In genomic region chr16:30821191-30821910, GRCm38 (mm10) we compare ENCODE assay signal across 8 mouse cellular contexts.
DNase-seq lines count a peak whose midpoint lies in the region; ATAC-seq and TF ChIP-seq lines count a peak whose summit lies in the region.

No protein-coding gene starts in this region.

- no peak for DNase-seq in CH12.LX (ENCODE audit: extremely low read depth)
- peak; percentile 84 for DNase-seq in adrenal gland, postnatal 10 days
- peak; percentile 76 for DNase-seq in gastrocnemius, adult 2 months
- DNase-seq in hindbrain, embryonic 14.5 days (ENCODE audit: low spot score) = peak; percentile 65
- peak; percentile 71 for DNase-seq in limb, embryonic 14.5 days (ENCODE audit: low spot score)
- DNase-seq in urinary bladder, postnatal 4 days (ENCODE audit: low spot score in 2 of 2) = peak; percentile 60 to 66
- DNase-seq in thymus, postnatal 10 days (ENCODE audit: low spot score in 2 of 2) = no peak

- no peaks in the 10 kb centered on the region for H3K79me2 ChIP-seq in CH12.LX (replicated peaks; ENCODE audit: control insufficient read depth, extremely low read depth, insufficient read depth, poor library complexity, severe bottlenecking)

- H3K4me2 ChIP-seq in CH12.LX (ENCODE audit: insufficient read depth, low read depth, poor library complexity, severe bottlenecking) = peak overlapping the region; percentile 9; the same call in 1 of the 2 replicates
- peak overlapping the region; percentile 30 for H3K4me2 ChIP-seq in hindbrain, embryonic 14.5 days (replicated peaks)
- H3K4me2 ChIP-seq in limb, embryonic 14.5 days (replicated peaks; ENCODE audit: low read depth, low read length, severe bottlenecking) = peak overlapping the region; percentile 43
- H3K4me2 ChIP-seq in midbrain, embryonic 16.5 days (ENCODE audit: low read length) = peak overlapping the region; percentile 50

- H3K9me3 ChIP-seq in CH12.LX (replicated peaks; ENCODE audit: low read length) = no peaks in the 10 kb centered on the region
- no peaks in the 10 kb centered on the region for H3K9me3 ChIP-seq in hindbrain, embryonic 14.5 days (ENCODE audit: control insufficient read depth, low read length)
- no peaks in the 10 kb centered on the region for H3K9me3 ChIP-seq in limb, embryonic 14.5 days (ENCODE audit: control insufficient read depth, low read length)
- no peaks in the 10 kb centered on the region for H3K9me3 ChIP-seq in midbrain, embryonic 16.5 days (replicated peaks; ENCODE audit: control insufficient read depth, low read length, poor library complexity, severe bottlenecking)

- TF ChIP-seq POLR2A in CH12.LX (IDR thresholded peaks at IDR 0.05; ENCODE audit: low read depth, low read length) = no peak; the same call in 1 of the 2 replicates
- TF ChIP-seq POLR2A in limb, embryonic 14.5 days (IDR thresholded peaks at IDR 0.05; ENCODE audit: borderline replicate concordance, extremely low read depth, insufficient read depth, insufficient read length) = no peak

- 8% methylated on average over 17 of the region's 17 CpGs for WGBS in hindbrain, embryonic 14.5 days
- 11% methylated on average over 17 of the region's 17 CpGs for WGBS in limb, embryonic 14.5 days
- 12% methylated on average over 17 of the region's 17 CpGs for WGBS in midbrain, embryonic 16.5 days

- no peak; the same call in 1 of the 2 replicates for TF ChIP-seq EP300 in CH12.LX (IDR thresholded peaks at IDR 0.05; ENCODE audit: low read length)

- TF ChIP-seq RAD21 in CH12.LX (IDR thresholded peaks at IDR 0.05; ENCODE audit: low read depth, low read length) = no peak

- H3K27ac ChIP-seq in CH12.LX (ENCODE audit: insufficient read depth, low read depth) = peak overlapping the region; percentile 85
- H3K27ac ChIP-seq in gastrocnemius, adult 2 months = peak overlapping the region; percentile 84
- H3K27ac ChIP-seq in hindbrain, embryonic 14.5 days = 0 out of 2 replicates have a peak overlapping the region, but pooled peaks have one; percentile 48
- H3K27ac ChIP-seq in limb, embryonic 14.5 days (replicated peaks; ENCODE audit: low read depth, low read length) = peak overlapping the region; percentile 62
- 0 out of 2 replicates have a peak overlapping the region, but pooled peaks have one; percentile 34 for H3K27ac ChIP-seq in midbrain, embryonic 16.5 days (ENCODE audit: low read length)

- peak overlapping the region in 1 of 3 experiments; percentile 17 for H3K4me3 ChIP-seq in CH12.LX (replicated peaks in 1 of 3; ENCODE audit: low read depth in 2 of 3, low read length in 2 of 3, poor library complexity in 1 of 3)
- peak overlapping the region; percentile 58 for H3K4me3 ChIP-seq in gastrocnemius, adult 2 months
- H3K4me3 ChIP-seq in hindbrain, embryonic 14.5 days (replicated peaks; ENCODE audit: low read length) = no peak overlapping the region
- H3K4me3 ChIP-seq in limb, embryonic 14.5 days (replicated peaks; ENCODE audit: low read length) = peak overlapping the region; percentile 14
- peak overlapping the region; percentile 8; the same call in 1 of the 2 replicates for H3K4me3 ChIP-seq in midbrain, embryonic 16.5 days (ENCODE audit: low read depth, low read length)

- no peaks in the 10 kb centered on the region for H3K36me3 ChIP-seq in CH12.LX (replicated peaks in 1 of 2; ENCODE audit: control insufficient read depth in 1 of 2, insufficient read depth in 1 of 2, low read length in 1 of 2)
- H3K36me3 ChIP-seq in hindbrain, embryonic 14.5 days (replicated peaks; ENCODE audit: control insufficient read depth, insufficient read depth) = no peaks in the 10 kb centered on the region
- H3K36me3 ChIP-seq in limb, embryonic 14.5 days (ENCODE audit: control insufficient read depth, insufficient read depth, low read length) = no peaks in the 10 kb centered on the region
- no peaks in the 10 kb centered on the region for H3K36me3 ChIP-seq in midbrain, embryonic 16.5 days (ENCODE audit: control insufficient read depth, insufficient read depth, low read length)

- intact Hi-C loops in gastrocnemius, adult 2 months (cut with DNase I) = loop anchor here (5.0 kb wide), 1 partner anchor 219 kb away; no protein-coding TSS in a partner anchor

- no peak for TF ChIP-seq CTCF in CH12.LX (conservative IDR thresholded peaks at IDR 0.05 in 1 of 2, IDR thresholded peaks at IDR 0.05 in 1 of 2; ENCODE audit: low read depth in 2 of 2, low read length in 2 of 2)
- no peak for TF ChIP-seq CTCF in gastrocnemius, adult 2 months (IDR thresholded peaks at IDR 0.05)

- dilution Hi-C loops in CH12.LX (cut with MboI; ENCODE audit: extremely low pct_ligation_motif_present, extremely low pct_unique_long_range_greater_than_20kb, low sequenced_read_pairs) = no loop called here

- in situ Hi-C loops in CH12.LX (cut with MboI; ENCODE audit: low pct_ligation_motif_present, low pct_unique_long_range_greater_than_20kb, low sequenced_read_pairs) = loop anchor here (10.0 kb wide), 1 partner anchor 113 kb away; no protein-coding TSS in a partner anchor

- peaks cover 30 to 71% of the 10 kb centered on the region in 2 experiments for H3K4me1 ChIP-seq in CH12.LX (ENCODE audit: control insufficient read depth in 1 of 2, insufficient read depth in 2 of 2)
- peaks cover 12% of the 10 kb centered on the region for H3K4me1 ChIP-seq in hindbrain, embryonic 14.5 days (replicated peaks; ENCODE audit: control insufficient read depth, insufficient read depth, low read length)
- peaks cover 26% of the 10 kb centered on the region for H3K4me1 ChIP-seq in limb, embryonic 14.5 days (ENCODE audit: control insufficient read depth, insufficient read depth, low read length)
- H3K4me1 ChIP-seq in midbrain, embryonic 16.5 days (ENCODE audit: control insufficient read depth, insufficient read depth, low read length) = peaks cover 6% of the 10 kb centered on the region; the same call in 1 of the 2 replicates

- no peaks in the 10 kb centered on the region for H3K27me3 ChIP-seq in CH12.LX (replicated peaks)
- H3K27me3 ChIP-seq in hindbrain, embryonic 14.5 days (ENCODE audit: control insufficient read depth, insufficient read depth, low read length) = no peaks in the 10 kb centered on the region
- no peaks in the 10 kb centered on the region for H3K27me3 ChIP-seq in limb, embryonic 14.5 days (ENCODE audit: control insufficient read depth, insufficient read depth, low read length)
- no peaks in the 10 kb centered on the region for H3K27me3 ChIP-seq in midbrain, embryonic 16.5 days (ENCODE audit: control insufficient read depth, insufficient read depth, low read depth, low read length)

- H3K9ac ChIP-seq in CH12.LX (ENCODE audit: insufficient read depth, low read depth) = peak overlapping the region; percentile 4; the same call in 1 of the 2 replicates
- no peak overlapping the region; the same call in 1 of the 2 replicates for H3K9ac ChIP-seq in hindbrain, embryonic 14.5 days
- peak overlapping the region; percentile 37 for H3K9ac ChIP-seq in limb, embryonic 14.5 days (ENCODE audit: low read depth, low read length, severe bottlenecking)
- H3K9ac ChIP-seq in midbrain, embryonic 16.5 days (ENCODE audit: low read depth, low read length) = peak overlapping the region; percentile 42; the same call in 1 of the 2 replicates

- ATAC-seq in hindbrain, embryonic 14.5 days (ENCODE audit: low FRiP score) = peak; percentile 79
- peak; percentile 78; the same call in 1 of the 2 replicates for ATAC-seq in limb, embryonic 14.5 days (ENCODE audit: low FRiP score, low read depth)
- 0 out of 2 replicates have a peak, but pooled peaks have one; percentile 68 for ATAC-seq in midbrain, embryonic 16.5 days

TF ChIP-seq in CH12.LX, 34 proteins besides CTCF, POLR2A, EP300 and RAD21:
- TF ChIP-seq MAZ (IDR thresholded peaks at IDR 0.05; ENCODE audit: low read depth, low read length) = no peak
- peak; percentile 23; the same call in 1 of the 2 replicates for TF ChIP-seq ETS1 (conservative IDR thresholded peaks at IDR 0.05; ENCODE audit: low read depth, low read length)
- peak; percentile 70; the same call in 1 of the 2 replicates for TF ChIP-seq TCF12 (IDR thresholded peaks at IDR 0.05; ENCODE audit: low read depth, low read length)
- TF ChIP-seq NELFE (IDR thresholded peaks at IDR 0.05; ENCODE audit: low read depth, low read length) = no peak
- no peak for TF ChIP-seq POLR2AphosphoS2 (IDR thresholded peaks at IDR 0.05; ENCODE audit: low read depth, low read length)
- TF ChIP-seq IRF4 (IDR thresholded peaks at IDR 0.05; ENCODE audit: low read depth, low read length) = no peak; the same call in 1 of the 2 replicates
- peak; percentile 19; the same call in 1 of the 2 replicates for TF ChIP-seq MAX (IDR thresholded peaks at IDR 0.05; ENCODE audit: low read length)
- peak; percentile 72 for TF ChIP-seq CHD2 (IDR thresholded peaks at IDR 0.05; ENCODE audit: low read length)
- peak; percentile 40; the same call in 1 of the 2 replicates for TF ChIP-seq MXI1 (IDR thresholded peaks at IDR 0.05; ENCODE audit: low read depth, low read length)
- TF ChIP-seq TBP (conservative IDR thresholded peaks at IDR 0.05; ENCODE audit: low read depth, low read length) = 0 out of 2 replicates have a peak, but pooled peaks have one; percentile 33
- TF ChIP-seq HCFC1 (IDR thresholded peaks at IDR 0.05; ENCODE audit: low read depth, low read length) = no peak; the same call in 1 of the 2 replicates
- no peak for TF ChIP-seq E2F4 (IDR thresholded peaks at IDR 0.05; ENCODE audit: insufficient replicate concordance, low read depth, low read length)
- peak; percentile 40; the same call in 1 of the 2 replicates for TF ChIP-seq BHLHE40 (IDR thresholded peaks at IDR 0.05; ENCODE audit: low read depth, low read length)
- TF ChIP-seq ZNF384 (IDR thresholded peaks at IDR 0.05; ENCODE audit: low read depth, low read length) = no peak
- no peak for TF ChIP-seq GABPA (IDR thresholded peaks at IDR 0.05; ENCODE audit: insufficient replicate concordance, low read depth, low read length)
- TF ChIP-seq RCOR1 (conservative IDR thresholded peaks at IDR 0.05; ENCODE audit: low read depth, low read length) = no peak
- TF ChIP-seq ELF1 (IDR thresholded peaks at IDR 0.05; ENCODE audit: low read depth, low read length) = peak; percentile 64
- TF ChIP-seq PAX5 (IDR thresholded peaks at IDR 0.05; ENCODE audit: low read length) = no peak
- TF ChIP-seq MEF2A (IDR thresholded peaks at IDR 0.05; ENCODE audit: borderline replicate concordance, low read depth, low read length) = peak; percentile 47; the same call in 1 of the 2 replicates
- no peak for TF ChIP-seq ZKSCAN1 (IDR thresholded peaks at IDR 0.05; ENCODE audit: borderline replicate concordance, low read depth, low read length)
- TF ChIP-seq USF2 (conservative IDR thresholded peaks at IDR 0.05; ENCODE audit: low read depth, low read length) = no peak
- no peak for TF ChIP-seq CHD1 (IDR thresholded peaks at IDR 0.05; ENCODE audit: low read depth, low read length)
- TF ChIP-seq USF1 (IDR thresholded peaks at IDR 0.05; ENCODE audit: low read depth, low read length) = peak; percentile 9; the same call in 1 of the 2 replicates
- no peak for TF ChIP-seq JUN (IDR thresholded peaks at IDR 0.05; ENCODE audit: insufficient read depth, low read depth, low read length)

Comparison
In these comparisons a context has a peak if more than half of its experiments do, and no peak if none do; other contexts are left out.
1. DNase-seq: peak in adrenal gland, postnatal 10 days (single experiment), gastrocnemius, adult 2 months (single experiment), hindbrain, embryonic 14.5 days (single experiment), limb, embryonic 14.5 days (single experiment) and urinary bladder, postnatal 4 days (2 of 2); none in CH12.LX (single experiment) and thymus, postnatal 10 days (0 of 2).
2. H3K27ac ChIP-seq: peak in every context shown above with its lines; median percentile 85 in CH12.LX; 84 in gastrocnemius, adult 2 months; 62 in limb, embryonic 14.5 days; 48 in hindbrain, embryonic 14.5 days; 34 in midbrain, embryonic 16.5 days.
3. Peak in every context shown above with its lines, with median percentiles within 50 percentile points of each other: H3K4me2 ChIP-seq and ATAC-seq.